Mouse (Mus musculus) forelimb bud, embryonic 11.5 days (tissue): ENCODE data around the gene Gse1.
A peak's percentile ranks its signal among the peaks of the same experiment; 100 is the strongest.

Experiments
- DNase-seq: peaks from one replicate; pipeline ENCODE4 v3.0.0-alpha.2; 2012; ENCODE audit warnings: low read depth, low spot score

Gse1 gene

GRCm38 (mm10) chr8:120494903-120495302 lies 266.6 kb downstream of the Gse1 start:
- no peak for DNase-seq

DNA sequence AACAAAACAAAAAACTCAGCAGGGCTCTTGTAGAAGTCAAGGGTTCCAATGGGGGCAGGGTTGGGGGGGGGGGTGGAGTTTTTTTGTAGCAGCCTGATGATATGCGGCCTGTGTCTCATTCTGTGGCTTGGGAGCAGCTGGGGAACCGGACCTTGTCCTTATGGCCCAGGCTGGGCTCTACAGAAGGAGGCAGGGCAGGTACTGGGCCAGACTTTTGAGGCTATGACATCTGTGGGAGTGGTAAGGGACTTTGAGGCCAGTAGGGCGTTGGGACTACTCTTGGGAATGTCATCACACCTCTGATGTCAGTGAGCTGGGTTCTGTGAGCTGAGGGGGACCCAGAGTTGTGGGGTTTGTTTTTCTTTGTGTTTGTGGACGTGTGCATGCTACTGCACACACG lies 267.2 kb downstream of the Gse1 start:
- DNase-seq = no peak

GRCm38 (mm10) chr8:120496478-120496877 lies 268.2 kb downstream of the Gse1 start:
- DNase-seq = no peak

DNA sequence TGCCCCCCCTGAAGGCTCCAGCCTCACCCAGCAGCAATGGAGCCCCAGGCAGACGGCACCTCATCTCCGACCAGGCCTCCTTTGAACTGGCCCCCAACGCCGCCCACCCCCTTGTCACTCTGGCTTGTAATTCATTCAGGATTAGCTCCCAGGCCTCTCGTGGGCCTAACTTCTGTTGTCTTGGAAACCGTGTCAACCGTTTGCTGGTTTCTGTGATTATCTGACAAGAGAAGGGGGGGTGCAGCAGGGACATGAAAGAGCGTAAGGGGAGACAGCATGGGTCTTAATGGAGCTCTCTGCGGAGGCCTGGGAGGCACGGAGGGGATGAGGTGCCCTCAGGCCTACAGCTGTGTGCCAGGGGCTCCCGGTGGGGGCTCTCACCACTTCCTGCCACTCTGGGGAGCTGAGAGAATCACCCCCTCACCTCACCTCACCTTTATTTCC lies 269.3 kb downstream of the Gse1 start:
- no peak for DNase-seq

- no peak for DNase-seq
These were observed 270.1 kb downstream of the Gse1 start for GRCm38 (mm10) chr8:120498349-120498831.

DNA sequence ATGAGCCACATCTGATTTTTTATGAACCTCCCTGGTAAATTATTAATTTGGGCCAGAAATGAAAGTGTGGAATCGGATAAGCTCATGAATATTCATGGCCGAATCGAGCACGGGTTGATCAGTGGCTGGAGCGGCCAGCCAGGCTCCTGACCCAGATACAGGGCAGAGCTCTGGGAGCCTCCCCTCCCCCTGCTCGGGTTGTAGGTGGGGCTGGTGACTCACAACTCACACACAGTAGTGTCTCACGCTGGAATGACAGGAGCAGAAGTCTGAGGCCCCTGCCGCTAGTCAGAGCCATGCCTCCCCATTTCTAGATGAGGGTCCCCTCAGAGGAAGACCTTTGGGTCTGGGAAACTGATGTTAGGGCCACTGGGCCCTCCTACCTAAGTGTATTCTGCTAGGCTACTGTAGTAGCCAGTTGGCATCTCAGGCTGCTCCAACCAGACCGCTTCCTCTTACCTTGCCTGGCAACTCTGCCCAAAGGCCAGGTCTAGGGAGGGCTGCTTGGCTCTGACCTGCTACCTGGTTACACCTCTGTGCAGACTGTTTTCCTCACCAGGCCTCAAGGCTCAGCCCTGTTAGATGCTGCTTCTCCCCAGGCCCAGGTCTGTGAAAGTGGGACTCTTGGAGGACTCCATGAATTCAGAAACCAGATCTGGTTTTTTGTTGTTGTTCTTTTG lies 270.8 kb downstream of the Gse1 start:
- no peak for DNase-seq

- DNase-seq = no peak
These were observed 272.5 kb downstream of the Gse1 start for GRCm38 (mm10) chr8:120500701-120501261.

GRCm38 (mm10) chr8:120501426-120501825 lies 273.2 kb downstream of the Gse1 start:
- DNase-seq = no peak

GRCm38 (mm10) chr8:120502428-120502827 lies 274.2 kb downstream of the Gse1 start:
- DNase-seq = no peak

DNA sequence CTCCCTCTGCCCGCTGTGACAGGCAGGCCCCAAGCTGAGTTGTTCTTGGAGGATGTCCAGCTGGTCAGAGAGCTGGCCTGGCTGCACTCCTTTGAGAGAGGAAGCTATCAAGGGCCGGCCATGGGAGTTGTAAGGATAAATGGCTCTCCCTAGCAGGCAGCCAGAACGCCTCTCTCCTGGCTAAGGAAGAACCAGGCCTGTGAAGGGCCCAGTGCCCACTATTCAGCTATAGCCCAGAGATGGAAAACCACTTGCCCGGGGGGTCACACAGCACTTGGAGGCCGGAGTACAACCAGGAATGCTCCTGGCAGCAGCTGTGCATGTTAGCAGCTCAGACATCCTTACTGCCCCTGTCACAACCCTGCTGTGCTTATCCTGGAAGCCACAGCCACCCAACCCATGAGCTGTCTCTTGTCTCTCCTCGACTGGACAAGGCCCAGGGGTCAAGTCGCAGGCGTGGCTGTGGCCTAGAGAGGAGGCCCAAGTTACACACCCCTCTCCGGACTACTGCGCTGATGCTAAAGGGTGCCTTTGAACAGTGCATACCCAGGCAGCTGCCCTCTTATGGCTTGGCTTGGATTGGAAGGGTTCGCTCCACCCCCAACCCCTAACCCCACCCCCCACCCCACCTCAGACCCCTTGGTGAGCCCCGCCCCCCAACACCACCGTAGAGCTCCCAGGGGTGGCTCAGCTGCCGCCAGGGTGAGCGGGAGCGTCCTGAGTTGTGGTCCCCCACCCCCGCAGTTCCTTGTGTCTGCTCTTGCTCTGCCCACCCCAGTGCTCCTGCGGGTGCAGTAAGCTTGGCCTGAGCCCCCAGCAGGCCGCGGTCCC lies 276.2 kb downstream of the Gse1 start:
- no peak for DNase-seq

DNA sequence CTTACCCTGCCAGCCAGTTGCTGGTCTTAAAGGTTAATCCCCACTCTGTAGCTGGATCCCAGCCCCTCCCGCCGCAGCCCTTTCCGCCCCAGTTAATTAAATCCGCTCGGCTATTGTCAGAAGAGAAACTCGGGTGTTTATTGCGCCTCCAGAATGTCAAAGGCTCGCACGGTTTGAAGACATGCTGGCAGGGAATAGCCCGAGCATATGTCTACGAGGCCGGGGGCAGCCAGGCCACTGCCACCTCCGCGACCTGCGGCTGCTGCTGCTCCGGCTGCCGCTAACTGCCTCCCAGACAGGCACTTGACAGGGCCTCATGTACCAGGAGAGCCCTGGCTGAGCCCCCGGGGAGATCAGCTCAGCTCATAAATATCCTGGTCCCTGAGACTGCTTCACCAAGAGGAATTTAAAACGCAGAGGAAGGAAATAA lies 276.8 kb downstream of the Gse1 start:
- DNase-seq = peak; percentile 68

DNA sequence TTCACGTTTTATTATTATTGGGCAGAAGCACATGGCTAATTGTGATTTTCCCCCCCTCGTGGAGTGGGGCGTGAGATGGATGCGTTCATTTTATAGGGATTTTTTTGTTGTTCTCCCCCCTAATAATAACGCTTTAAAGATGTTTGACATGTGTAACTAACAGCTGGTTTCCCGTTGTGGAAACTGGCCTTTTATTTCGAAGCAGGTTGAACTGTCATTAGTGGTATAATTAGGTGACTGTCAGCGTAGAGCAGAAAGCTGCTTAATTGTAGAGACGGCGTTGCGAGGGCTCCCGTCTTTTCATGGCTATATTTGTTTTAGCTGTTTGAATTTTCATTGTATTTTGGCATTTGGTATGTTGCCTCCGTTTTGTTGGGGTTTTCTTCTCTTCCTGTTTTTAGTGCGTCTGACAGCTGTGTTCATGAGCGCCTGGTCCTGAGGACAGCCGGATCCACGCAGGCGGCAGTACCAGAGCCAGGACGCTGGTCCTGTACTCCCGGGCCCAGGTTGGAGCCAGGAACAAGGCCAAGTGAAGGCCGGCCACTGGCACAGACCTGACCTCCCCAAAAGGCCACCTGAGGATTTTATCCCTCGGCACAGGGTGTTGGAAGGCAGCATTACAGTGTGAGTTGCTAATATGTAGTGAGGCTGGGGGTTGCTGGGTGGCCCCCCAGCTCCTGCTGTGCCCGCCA lies 277.5 kb downstream of the Gse1 start:
- peak; percentile 47 for DNase-seq

DNA sequence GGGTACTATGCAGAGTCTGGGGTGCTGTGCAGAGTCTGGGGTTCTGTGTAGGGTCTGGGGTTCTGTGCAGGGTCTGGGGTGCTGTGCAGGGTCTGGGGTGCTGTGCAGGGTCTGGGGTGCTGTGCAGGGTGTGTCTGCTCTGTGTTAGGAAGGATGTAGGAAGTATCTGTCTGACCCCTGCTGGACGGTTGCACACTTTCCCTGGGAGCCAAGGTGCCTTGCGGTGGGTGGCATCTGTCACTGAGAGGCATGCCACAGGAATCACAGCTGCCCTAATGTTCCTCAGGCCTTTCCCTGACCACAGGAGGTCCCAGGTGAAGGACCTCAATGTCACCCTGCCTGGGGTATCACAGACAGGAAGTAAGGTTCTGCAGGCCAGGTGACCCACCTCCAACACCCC lies 278.3 kb downstream of the Gse1 start:
- DNase-seq = no peak

GRCm38 (mm10) chr8:120507290-120507689 lies 279.0 kb downstream of the Gse1 start:
- DNase-seq = no peak

DNA sequence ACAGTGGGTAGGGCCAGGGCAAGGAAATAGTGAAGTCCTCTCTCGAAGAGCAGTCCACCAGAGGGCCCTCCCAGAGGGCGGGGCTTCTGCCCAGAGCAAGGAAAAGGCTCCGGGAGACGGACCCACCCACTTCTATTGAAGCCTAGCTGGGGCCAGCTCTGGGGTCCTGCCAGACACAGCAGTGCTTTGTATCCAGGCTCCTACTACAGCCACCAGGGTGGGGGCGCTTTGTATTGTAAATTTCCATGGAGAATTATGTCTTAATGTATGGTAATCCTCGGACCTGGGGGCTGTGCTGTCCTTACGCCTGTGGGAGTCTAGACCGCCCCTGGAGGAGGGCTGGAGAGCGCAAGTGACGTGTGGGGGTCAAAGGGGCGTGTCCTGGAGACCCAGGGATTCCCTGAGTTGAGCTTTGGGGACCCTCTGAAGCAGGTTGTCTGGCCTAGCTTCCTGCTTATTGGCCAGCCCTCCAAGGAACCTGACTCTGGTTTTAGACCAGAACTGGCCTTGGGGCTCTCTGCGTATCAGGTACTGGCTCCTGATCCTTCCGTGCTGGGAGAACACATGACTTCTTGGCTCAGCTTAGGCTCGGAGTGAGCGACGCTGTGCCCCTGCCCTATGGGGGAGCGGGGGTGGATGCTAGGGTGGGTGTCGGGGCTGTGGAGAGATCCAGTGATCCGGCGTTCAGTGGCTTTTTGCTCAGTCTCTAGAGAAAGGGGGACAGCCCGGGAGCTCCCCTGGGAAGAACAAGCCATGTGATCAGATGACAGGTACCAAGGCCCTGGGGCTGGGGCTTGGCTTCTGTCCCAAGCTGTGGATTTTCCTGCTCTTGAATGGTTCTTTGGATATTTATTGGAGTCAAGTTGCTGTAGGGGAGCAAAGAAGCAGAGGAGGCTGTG lies 281.1 kb downstream of the Gse1 start:
- DNase-seq = peak; percentile 63

GRCm38 (mm10) chr8:120510035-120510416 lies 281.8 kb downstream of the Gse1 start:
- no peak for DNase-seq

- DNase-seq = no peak
These were observed 282.7 kb downstream of the Gse1 start for GRCm38 (mm10) chr8:120510863-120511457.

DNA sequence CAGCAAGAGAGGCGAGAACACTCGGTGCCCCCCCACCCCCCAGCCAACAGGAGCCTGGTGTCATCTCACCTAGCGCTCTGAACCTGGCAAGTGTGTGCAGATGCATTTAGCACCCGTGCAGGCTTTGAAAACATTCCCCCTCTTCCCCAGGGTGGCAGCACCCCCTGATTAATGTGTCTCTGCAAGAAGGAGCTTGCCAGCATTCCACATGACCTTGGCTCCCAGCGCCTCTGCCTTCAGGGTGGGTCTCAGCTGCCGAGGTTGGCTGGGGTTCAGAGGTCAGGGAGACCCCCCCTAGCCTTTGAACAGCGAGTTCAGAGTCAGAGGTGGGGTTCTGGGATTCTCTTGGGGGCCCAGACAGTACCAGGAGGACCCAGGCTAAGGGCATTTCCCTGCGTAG lies 283.5 kb downstream of the Gse1 start:
- DNase-seq = no peak

DNA sequence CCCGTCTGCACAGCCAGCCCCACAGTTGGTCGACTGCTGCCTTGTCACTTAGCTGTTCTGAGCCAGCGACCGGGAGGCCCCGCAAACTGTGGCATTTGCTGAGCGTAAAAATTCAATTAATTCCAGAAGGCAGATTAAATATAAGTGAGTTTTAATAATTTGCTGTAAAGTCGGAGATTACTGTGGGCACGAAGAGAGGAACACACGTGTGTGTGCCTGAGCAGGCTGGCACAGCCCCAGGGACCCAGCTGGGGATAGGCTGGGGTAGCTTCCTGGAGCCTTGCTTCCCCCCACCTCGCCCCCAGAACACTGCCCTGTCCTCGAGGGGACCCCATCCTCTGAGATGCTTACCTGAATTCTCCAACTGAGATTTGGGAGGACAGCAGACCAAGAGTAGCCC lies 284.1 kb downstream of the Gse1 start:
- no peak for DNase-seq

GRCm38 (mm10) chr8:120513145-120513544 lies 284.9 kb downstream of the Gse1 start:
- no peak for DNase-seq
